Mouse (Mus musculus) small intestine, adult 2 months (tissue): ENCODE data around the gene Zfp626. TPM values are rescaled to one million over a fixed set of nuclear protein-coding genes. Genes with fewer than 3 reads are reported as not detected.
"Not testable (repeated sequence)": the region's sequence is repeated elsewhere in the genome, so short reads cannot be mapped to it uniquely, and the experiment has no call there.

Experiments used
- H3K27ac ChIP-seq: fragments of 200-500 bp; 2 replicates; pipeline ENCODE4 v1.5.1; 2012; ENCODE audit warnings: low read depth, low read length, control low read depth, inconsistent platforms; ENCODE audit not compliant: insufficient read depth
- H3K27me3 ChIP-seq: fragments of 200-500 bp; 2 replicates; pipeline ENCODE4 v1.6.1; 2012; ENCODE audit warnings: mild to moderate bottlenecking, moderate library complexity, low read length, inconsistent platforms; ENCODE audit not compliant: control insufficient read depth, insufficient read depth
- H3K36me3 ChIP-seq: fragments of 200-500 bp; 2 replicates; pipeline ENCODE4 v1.6.1; 2012; ENCODE audit warnings: mild to moderate bottlenecking, low read length, control low read depth, inconsistent platforms; ENCODE audit not compliant: control insufficient read depth, insufficient read depth
- H3K4me1 ChIP-seq: fragments of 200-500 bp; 2 replicates; pipeline ENCODE4 v1.6.1; 2012; ENCODE audit warnings: low read length, inconsistent platforms, mixed read lengths; ENCODE audit not compliant: control insufficient read depth, insufficient read depth, insufficient read length
- H3K4me3 ChIP-seq: fragments of 200-500 bp; 2 replicates; pipeline ENCODE4 v1.5.1; 2012; ENCODE audit warnings: low read depth, mild to moderate bottlenecking, control low read depth, inconsistent platforms, low read length, moderate library complexity
- CTCF ChIP-seq: fragments of 200-500 bp; IDR thresholded peaks from 2 replicates; pipeline ENCODE4 v1.5.1; 2012; ENCODE audit warnings: low read depth, mild to moderate bottlenecking, control low read depth, inconsistent platforms, low read length, moderate library complexity, mixed read lengths; ENCODE audit not compliant: insufficient replicate concordance, insufficient read length; ENCODE audit errors: extremely low read depth
- POLR2A ChIP-seq: fragments of 200-500 bp; IDR thresholded peaks from 2 replicates; pipeline ENCODE4 v1.6.1; 2012; ENCODE audit warnings: low read depth, mild to moderate bottlenecking, control low read depth, inconsistent platforms, low read length, moderate library complexity
- WGBS: fragments of 180-500 bp; shearing (Covaris S2); methylation state at CpG from one replicate; pipeline ENCODE4 v1.1.7; 2018; 5-methylcytosine and 5-hydroxymethylcytosine counted together
- polyA plus RNA-seq: library from polyadenylated mRNA; depleted of rRNA; stranded (reverse); fragments of >200 nt; gene quantifications from 2 replicates; pipeline ENCODE4 v1.2.3, GENCODE M21; 2012; rRNA removed

The Zfp626 gene
- polyA plus RNA-seq, 1 experiment: 0.15 TPM

- H3K36me3 ChIP-seq: no peaks in the 10 kb centered on the region
- H3K4me3 ChIP-seq: peak within 1 kb of the TSS; percentile 80
- TF ChIP-seq CTCF (no peak), POLR2A (0 out of 2 replicates have a peak, but pooled peaks have one; percentile 50)
- WGBS: 2% methylated on average over 34 of the region's 34 CpGs
- H3K27me3 ChIP-seq: no peaks in the 10 kb centered on the region
- peak within 1 kb of the TSS; percentile 49; the same call in 1 of the 2 replicates for H3K27ac ChIP-seq
- H3K4me1 ChIP-seq: peaks cover 1% of the 10 kb centered on the region; the same call in 1 of the 2 replicates
These were observed 31.6 kb downstream of the Zfp626 start, which contains the start of gene Zfp59 for GRCm38 (mm10) chr7:27838323-27839249. TSS of gene Zfp59 (plus strand) at chr7:27838607.

- no peak overlapping the region for H3K4me3 ChIP-seq
- peaks cover 3% of the 10 kb centered on the region; the same call in 1 of the 2 replicates for H3K36me3 ChIP-seq
- TF ChIP-seq CTCF: no peak
- peaks cover 1% of the 10 kb centered on the region; the same call in 1 of the 2 replicates for H3K4me1 ChIP-seq
- H3K27ac ChIP-seq: no peak overlapping the region
- no peaks in the 10 kb centered on the region for H3K27me3 ChIP-seq
- WGBS: 96% methylated on average over 7 of the region's 7 CpGs
These were observed 32.6 kb downstream of the Zfp626 start for GRCm38 (mm10) chr7:27839596-27839995.

DNA sequence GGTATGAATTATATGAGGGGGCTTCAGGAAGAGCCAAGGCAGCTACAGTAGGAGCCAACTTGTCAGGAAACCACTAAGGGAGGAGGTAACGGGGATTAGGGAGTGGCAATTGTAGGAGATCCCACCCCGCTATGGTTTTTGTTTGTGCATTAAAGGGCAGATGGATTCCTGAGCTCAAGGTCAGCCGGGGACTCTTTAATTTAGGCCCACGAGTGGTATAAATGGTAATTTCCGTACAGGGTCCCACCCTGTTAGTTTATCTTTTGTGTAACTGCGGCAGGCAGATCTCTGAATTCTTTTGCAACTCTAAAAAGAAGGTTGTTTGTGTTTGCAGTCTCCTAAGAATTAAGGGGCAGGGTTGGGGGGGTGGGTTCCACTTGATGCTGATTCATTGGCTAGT is 33.1 kb downstream of the Zfp626 start:
- no peak for TF ChIP-seq CTCF
- no peak for TF ChIP-seq POLR2A
- WGBS: 94% methylated on average over 6 of the region's 6 CpGs

GRCm38 (mm10) chr7:27857227-27857626 is 50.2 kb downstream of the Zfp626 start, which contains the start of gene Zfp607a:
TSS of gene Zfp607a (plus strand) at chr7:27857527.
- WGBS: 89% methylated on average over 1 of the region's 1 CpGs

More for the DNA sequence above, 33.1 kb downstream of the Zfp626 start:
- no peak overlapping the region for H3K27ac ChIP-seq
- no peak overlapping the region for H3K4me3 ChIP-seq
- H3K36me3 ChIP-seq: peaks cover 7% of the 10 kb centered on the region
- peaks cover 1% of the 10 kb centered on the region; the same call in 1 of the 2 replicates for H3K4me1 ChIP-seq
- no peaks in the 10 kb centered on the region for H3K27me3 ChIP-seq

DNA sequence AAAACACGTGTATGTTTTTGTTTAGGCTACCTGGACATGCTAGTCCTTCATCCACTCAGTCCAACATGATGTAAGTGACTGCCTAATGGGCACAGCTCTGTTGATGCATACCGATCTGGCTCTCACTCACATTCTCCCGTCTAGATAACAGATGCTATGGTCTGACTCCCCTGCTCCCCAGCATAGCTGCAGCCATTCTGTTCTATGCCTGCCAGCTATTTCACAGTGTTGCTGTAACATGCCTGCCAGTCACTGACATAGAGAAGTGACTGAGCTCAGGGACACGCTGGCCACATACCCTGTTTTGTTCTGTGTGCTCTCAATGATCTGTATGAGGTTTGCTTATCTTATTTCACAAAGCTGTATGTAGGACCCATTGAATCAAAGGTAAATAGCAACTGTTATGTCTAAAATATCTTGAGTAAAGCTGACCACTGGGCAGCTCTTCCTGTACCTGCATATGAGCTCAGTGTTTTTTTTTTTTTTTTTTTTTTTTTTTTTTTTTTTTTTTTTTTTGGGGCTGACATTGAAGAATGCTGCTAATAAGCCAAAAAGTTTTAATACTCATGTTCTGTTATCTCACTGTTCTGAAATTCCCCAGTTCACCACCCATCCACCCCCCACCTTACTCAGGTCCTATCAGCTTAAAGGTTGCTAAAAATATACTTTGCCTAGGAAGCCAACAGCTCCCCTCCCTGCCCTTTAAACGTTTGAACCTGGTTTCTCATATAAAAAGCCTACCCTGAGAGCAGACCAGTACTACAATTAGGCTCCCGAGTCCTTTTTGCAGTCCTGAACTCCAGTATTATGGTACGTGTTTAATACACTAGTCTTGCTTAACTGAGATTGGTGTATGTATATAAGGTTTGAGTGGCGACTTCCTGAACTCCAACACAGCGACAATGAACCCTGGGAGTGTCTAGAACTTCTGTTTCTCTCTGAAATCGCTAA is 52.6 kb downstream of the Zfp626 start:
- no peaks in the 10 kb centered on the region for H3K4me1 ChIP-seq
- H3K36me3 ChIP-seq: peaks cover 5% of the 10 kb centered on the region
- TF ChIP-seq CTCF (no peak), POLR2A (no peak)
- H3K27ac ChIP-seq: peak overlapping the region; percentile 86
- peak overlapping the region; percentile 82; the same call in 1 of the 2 replicates for H3K4me3 ChIP-seq
- no peaks in the 10 kb centered on the region for H3K27me3 ChIP-seq
- WGBS: 20% methylated on average over 10 of the region's 10 CpGs

More at GRCm38 (mm10) chr7:27857227-27857626, 50.2 kb downstream of the Zfp626 start, which contains the start of gene Zfp607a:
- Histone ChIP-seq H3K27ac (no peak within 1 kb of the TSS), H3K27me3 (no peaks in the 10 kb centered on the region), H3K4me1 (no peaks in the 10 kb centered on the region), H3K36me3 (peaks cover 4% of the 10 kb centered on the region; the same call in 1 of the 2 replicates), H3K4me3 (no peak within 1 kb of the TSS)
- no peak for TF ChIP-seq POLR2A
- TF ChIP-seq CTCF: no peak

- under 1% methylated on average over 22 of the region's 22 CpGs for WGBS
- Histone ChIP-seq H3K4me3 (peak overlapping the region; percentile 82), H3K27me3 (no peaks in the 10 kb centered on the region), H3K4me1 (no peaks in the 10 kb centered on the region), H3K27ac (peak overlapping the region; percentile 86), H3K36me3 (peaks cover 11% of the 10 kb centered on the region)
- TF ChIP-seq POLR2A: peak; percentile 49; the same call in 1 of the 2 replicates
- TF ChIP-seq CTCF: no peak; the same call in 1 of the 2 replicates
These were observed 53.6 kb downstream of the Zfp626 start for GRCm38 (mm10) chr7:27860396-27861235.

- H3K4me3 ChIP-seq, H3K27ac ChIP-seq, H3K27me3 ChIP-seq, H3K4me1 ChIP-seq: not testable (repeated sequence)
- 87% methylated on average over 5 of the region's 5 CpGs for WGBS
- peaks cover 20% of the 10 kb centered on the region for H3K36me3 ChIP-seq
These were observed 55.6 kb downstream of the Zfp626 start for GRCm38 (mm10) chr7:27862578-27862977.

Other genes with a start within 250 kb of the Zfp626 start
- gene Akt2, start 215.6 kb upstream of the Zfp626 start, polyA plus RNA-seq: 19.6 and 34.1 TPM in 2 replicates
- 0.15 and 0.22 TPM in 2 replicates for gene Ttc9b, start 153.3 kb upstream of the Zfp626 start, polyA plus RNA-seq
- gene Map3k10, start 132.6 kb upstream of the Zfp626 start, polyA plus RNA-seq: 11.1 and 16.8 TPM in 2 replicates
- gene Zfp607b, start 117.9 kb upstream of the Zfp626 start, polyA plus RNA-seq: 0.06 and 0.56 TPM in 2 replicates
- gene Zfp60, start 75.8 kb upstream of the Zfp626 start, polyA plus RNA-seq: 0.18 and 0.38 TPM in 2 replicates
- 0.11 and 0.13 TPM in 2 replicates for gene Zfp59, start 31.4 kb downstream of the Zfp626 start, polyA plus RNA-seq
- gene Zfp607a, start 50.3 kb downstream of the Zfp626 start, polyA plus RNA-seq: 0.11 and 0.13 TPM in 2 replicates
- 0.39 and 0.48 TPM in 2 replicates for gene Zfp974, start 122.3 kb downstream of the Zfp626 start, polyA plus RNA-seq
- 0.22 and 0.62 TPM in 2 replicates for gene Zfp780b, start 172.0 kb downstream of the Zfp626 start, polyA plus RNA-seq
- gene Zfp850, start 206.9 kb downstream of the Zfp626 start, polyA plus RNA-seq: 0.15 and 0.23 TPM in 2 replicates
- gene Psmc4, start 242.9 kb downstream of the Zfp626 start, polyA plus RNA-seq: 51.2 and 74.1 TPM in 2 replicates